Mouse (Mus musculus) lung, postnatal 0 days (tissue): ENCODE measurements at regions not wholly inside any gene's neighbourhood (a gene's known extent, or its start where the extent isn't known, plus 50 kb on each side); places are given as distances from the start of the nearest gene placed in this dataset.

ENCODE experiments used
- CTCF ChIP-seq: IDR thresholded peaks from 2 replicates; pipeline ENCODE4 v1.5.1; 2016; ENCODE audit warnings: antibody characterized with exemption, mild to moderate bottlenecking
- EP300 ChIP-seq: IDR thresholded peaks from 2 replicates; pipeline ENCODE4 v1.6.1; 2016; ENCODE audit warnings: antibody characterized with exemption, mild to moderate bottlenecking, control low read depth

DNA sequence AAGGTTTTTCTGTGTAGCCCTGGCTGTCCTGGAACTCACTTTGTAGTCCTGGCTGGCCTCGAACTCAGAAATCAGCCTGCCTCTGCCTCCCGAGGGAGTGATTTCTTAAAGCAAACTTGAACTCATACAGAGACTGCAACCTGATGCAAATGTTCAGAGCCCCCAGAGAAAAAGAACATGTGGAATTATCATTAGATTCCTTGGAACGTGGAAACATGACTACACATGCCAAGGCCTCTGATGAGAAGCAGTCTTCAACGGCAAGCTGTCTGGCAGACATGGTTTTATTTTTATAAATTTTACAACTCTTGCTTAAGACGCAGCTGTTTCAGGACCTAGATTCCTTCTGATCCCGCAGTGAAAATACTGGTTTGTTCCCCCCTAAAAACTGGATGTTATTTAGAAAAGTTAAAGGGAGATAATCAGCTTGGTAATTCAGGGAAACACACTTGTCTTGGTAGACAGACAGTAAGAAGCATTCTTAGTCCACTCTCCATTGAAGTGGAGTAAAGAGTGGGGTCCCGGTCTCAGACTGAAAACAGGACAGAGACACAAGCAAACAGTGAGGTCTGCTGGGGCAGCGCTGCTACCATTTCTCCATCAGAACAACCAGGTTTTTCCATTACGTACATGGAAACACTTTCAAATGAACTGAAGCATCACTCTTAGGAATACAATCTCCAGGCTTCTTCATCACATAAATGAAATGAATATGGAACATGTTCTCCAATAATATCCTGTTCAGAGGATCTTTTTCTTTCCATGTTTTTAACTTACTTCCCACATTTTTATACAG, 89.4 kb downstream of the Pcdh18 start:
- TF ChIP-seq CTCF (no peak), EP300 (no peak)
